Mouse (Mus musculus) thymus, adult 2 months (tissue): ENCODE data around the gene Ap2a2. TPM values are rescaled to one million over a fixed set of nuclear protein-coding genes. Genes with fewer than 3 reads are reported as not detected.

Experiments used
- DNase-seq: peaks from one replicate; pipeline ENCODE4 v3.0.0; 2021
- H3K27ac ChIP-seq: fragments of 200-500 bp; 2 replicates; pipeline ENCODE4 v1.5.1; 2012; ENCODE audit warnings: low read length, control low read depth; ENCODE audit not compliant: control insufficient read depth, insufficient read depth
- H3K27me3 ChIP-seq: fragments of 200-500 bp; 2 replicates; pipeline ENCODE4 v1.6.1; 2012; ENCODE audit warnings: mild to moderate bottlenecking, low read length, moderate library complexity, mixed read lengths; ENCODE audit not compliant: control insufficient read depth, insufficient read depth
- H3K36me3 ChIP-seq: fragments of 200-500 bp; 2 replicates; pipeline ENCODE4 v1.6.1; 2012; ENCODE audit warnings: mild to moderate bottlenecking, low read length, moderate library complexity; ENCODE audit not compliant: control insufficient read depth, insufficient read depth
- H3K4me1 ChIP-seq: fragments of 200-500 bp; replicated peaks from 2 replicates; pipeline ENCODE4 v1.6.1; 2012; ENCODE audit warnings: low read length; ENCODE audit not compliant: control insufficient read depth, insufficient read depth
- H3K4me3 ChIP-seq: fragments of 200-500 bp; 2 replicates; pipeline ENCODE4 v1.5.1; 2012; ENCODE audit warnings: mild to moderate bottlenecking, low read length, control low read depth, moderate library complexity; ENCODE audit not compliant: control insufficient read depth, insufficient read depth
- CTCF ChIP-seq: fragments of 200-500 bp; IDR thresholded peaks from 2 replicates; pipeline ENCODE4 v1.5.1; 2012; ENCODE audit warnings: mild to moderate bottlenecking, control low read depth, low read length, moderate library complexity, borderline replicate concordance; ENCODE audit not compliant: control insufficient read depth, poor library complexity, insufficient read depth; ENCODE audit errors: extremely low read depth
- POLR2A ChIP-seq: fragments of 200-500 bp; IDR thresholded peaks from 2 replicates; pipeline ENCODE4 v1.6.1; 2012; ENCODE audit warnings: mild to moderate bottlenecking, low read length, control low read depth, moderate library complexity; ENCODE audit not compliant: control insufficient read depth, poor library complexity, insufficient read depth; ENCODE audit errors: extremely low read depth
- WGBS: fragments of 180-500 bp; shearing (Covaris S2); methylation state at CpG from one replicate; pipeline ENCODE4 v1.1.7; 2018; 5-methylcytosine and 5-hydroxymethylcytosine counted together
- polyA plus RNA-seq: library from polyadenylated mRNA; depleted of rRNA; stranded (reverse); fragments of >200 nt; gene quantifications from 2 replicates; pipeline ENCODE4 v1.2.3, GENCODE M21; 2012

Ap2a2 gene
- polyA plus RNA-seq, 1 experiment = 40.9 TPM

DNA sequence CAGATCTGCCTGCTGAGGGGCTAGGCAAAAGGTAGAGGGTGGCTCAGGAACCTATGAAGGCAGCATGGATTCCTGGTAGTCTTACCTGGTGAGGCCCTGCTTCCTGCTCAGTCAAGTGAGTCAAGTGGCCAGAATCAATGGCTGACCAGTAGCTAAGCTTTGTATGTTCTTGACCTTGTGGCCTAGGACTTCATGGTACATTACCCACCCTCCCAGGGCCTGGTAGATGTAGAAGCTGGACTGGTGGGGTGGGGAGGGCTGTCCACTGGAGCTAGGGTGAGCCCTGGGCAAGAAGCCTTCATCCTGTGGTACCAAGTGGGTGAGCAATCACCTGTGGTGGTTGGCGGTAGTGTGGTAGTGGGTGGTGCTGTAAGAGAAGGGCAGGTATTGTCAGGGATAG is 80.4 kb downstream of the Ap2a2 start:
- TF ChIP-seq CTCF (no peak), POLR2A (no peak)
- no peak overlapping the region for H3K4me3 ChIP-seq
- no peak for DNase-seq
- 94% methylated on average over 1 of the region's 1 CpGs for WGBS
- no peaks in the 10 kb centered on the region for H3K36me3 ChIP-seq
- H3K4me1 ChIP-seq = no peaks in the 10 kb centered on the region
- no peaks in the 10 kb centered on the region for H3K27me3 ChIP-seq
- H3K27ac ChIP-seq = no peak overlapping the region

- WGBS = 36% methylated on average over 3 of the region's 3 CpGs
- H3K4me3 ChIP-seq = no peak overlapping the region
- peak; percentile 23 for DNase-seq
Observed at GRCm38 (mm10) chr7:141643160-141643559, 81.2 kb downstream of the Ap2a2 start.

DNA sequence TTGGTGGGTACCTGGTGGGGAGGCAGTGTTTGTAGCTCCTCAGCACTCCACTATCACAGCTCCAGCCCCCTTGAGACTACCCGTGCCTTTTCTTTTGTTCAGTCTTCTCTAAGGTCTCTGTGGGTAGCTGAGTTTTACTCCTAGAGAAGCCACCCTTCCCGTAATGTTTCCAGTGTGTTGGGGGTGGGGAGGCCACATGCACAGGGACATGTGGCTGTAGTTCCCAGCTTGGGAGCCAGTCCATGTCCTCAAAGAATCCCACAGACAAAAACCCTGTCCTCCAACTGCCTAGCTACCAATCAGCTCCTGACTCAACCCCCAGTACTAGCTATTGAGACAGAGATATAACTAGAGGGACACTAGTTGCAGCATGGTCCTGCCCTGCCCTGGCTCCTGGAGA is 85.1 kb downstream of the Ap2a2 start:
- WGBS = 65% methylated on average over 2 of the region's 2 CpGs
- H3K27me3 ChIP-seq = no peaks in the 10 kb centered on the region

More at GRCm38 (mm10) chr7:141643160-141643559, 81.2 kb downstream of the Ap2a2 start:
- H3K27me3 ChIP-seq = no peaks in the 10 kb centered on the region
- no peaks in the 10 kb centered on the region for H3K4me1 ChIP-seq
- TF ChIP-seq POLR2A (no peak), CTCF (no peak)
- no peak overlapping the region for H3K27ac ChIP-seq
- H3K36me3 ChIP-seq = no peaks in the 10 kb centered on the region

DNA sequence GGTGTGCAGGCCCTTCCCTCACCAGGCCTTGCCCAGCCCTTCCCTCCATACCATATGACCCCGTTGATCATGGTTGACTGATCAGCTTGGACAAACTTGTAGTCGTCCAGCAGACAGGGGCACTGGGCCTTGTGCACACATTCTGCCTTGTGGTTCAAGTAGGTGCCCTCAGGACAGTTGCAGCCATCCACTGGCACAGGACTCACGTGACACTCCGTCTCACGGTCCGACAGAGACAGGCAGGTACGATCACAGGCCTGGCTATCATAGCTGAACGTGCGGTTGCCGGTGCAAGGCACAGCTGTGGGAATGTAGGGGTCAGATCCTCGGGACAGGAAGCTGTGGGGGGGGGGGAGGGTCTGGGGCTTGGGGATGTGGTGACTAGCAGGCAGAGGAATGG is 85.8 kb downstream of the Ap2a2 start:
- Histone ChIP-seq H3K4me3 (no peak overlapping the region), H3K36me3 (no peaks in the 10 kb centered on the region), H3K4me1 (no peaks in the 10 kb centered on the region), H3K27ac (no peak overlapping the region), H3K27me3 (no peaks in the 10 kb centered on the region)
- 85% methylated on average over 11 of the region's 11 CpGs for WGBS
- TF ChIP-seq POLR2A (no peak), CTCF (no peak)
- no peak for DNase-seq

More for the DNA sequence above, 85.1 kb downstream of the Ap2a2 start:
- no peak overlapping the region for H3K27ac ChIP-seq
- DNase-seq = no peak
- H3K4me3 ChIP-seq = no peak overlapping the region
- no peaks in the 10 kb centered on the region for H3K4me1 ChIP-seq
- TF ChIP-seq CTCF = no peak
- no peak for TF ChIP-seq POLR2A
- H3K36me3 ChIP-seq = no peaks in the 10 kb centered on the region

DNA sequence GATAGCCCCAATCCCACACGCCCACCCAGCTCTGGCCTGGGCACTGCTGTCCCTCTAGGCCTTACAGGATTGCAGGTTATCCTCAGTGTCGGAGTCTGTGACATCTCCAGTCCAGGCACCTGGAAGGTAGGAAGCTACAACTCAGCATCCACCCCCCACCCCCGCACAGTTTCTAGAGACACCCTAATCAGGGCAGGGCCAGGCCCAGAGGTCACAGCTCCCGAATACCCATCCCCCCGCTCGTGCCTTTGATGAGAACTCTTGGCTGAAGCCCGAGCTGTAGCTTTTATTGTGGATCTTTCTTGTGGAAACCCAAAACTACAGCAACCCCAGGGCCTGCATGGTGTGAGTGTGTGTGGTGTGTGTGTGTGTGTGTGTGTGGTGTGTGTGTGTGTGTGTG is 90.2 kb downstream of the Ap2a2 start:
- Histone ChIP-seq H3K4me3 (no peak overlapping the region), H3K4me1 (no peaks in the 10 kb centered on the region), H3K36me3 (no peaks in the 10 kb centered on the region), H3K27ac (no peak overlapping the region), H3K27me3 (no peaks in the 10 kb centered on the region)
- TF ChIP-seq CTCF = no peak
- 84% methylated on average over 7 of the region's 7 CpGs for WGBS
- no peak for DNase-seq

GRCm38 (mm10) chr7:141660346-141660745 is 98.4 kb downstream of the Ap2a2 start:
- no peaks in the 10 kb centered on the region for H3K4me1 ChIP-seq
- H3K36me3 ChIP-seq = no peaks in the 10 kb centered on the region
- no peak for DNase-seq
- WGBS = 100% methylated on average over 1 of the region's 1 CpGs
- TF ChIP-seq POLR2A = no peak
- no peak for TF ChIP-seq CTCF
- no peak overlapping the region for H3K27ac ChIP-seq
- no peak overlapping the region for H3K4me3 ChIP-seq
- H3K27me3 ChIP-seq = no peaks in the 10 kb centered on the region

GRCm38 (mm10) chr7:141661481-141661880 is 99.5 kb downstream of the Ap2a2 start:
- no peaks in the 10 kb centered on the region for H3K27me3 ChIP-seq
- TF ChIP-seq CTCF = no peak
- no peak for TF ChIP-seq POLR2A
- no peak overlapping the region for H3K4me3 ChIP-seq
- 81% methylated on average over 3 of the region's 3 CpGs for WGBS
- no peak for DNase-seq
- no peak overlapping the region for H3K27ac ChIP-seq
- no peaks in the 10 kb centered on the region for H3K4me1 ChIP-seq
- no peaks in the 10 kb centered on the region for H3K36me3 ChIP-seq

GRCm38 (mm10) chr7:141662223-141662622 is 100.2 kb downstream of the Ap2a2 start:
- no peaks in the 10 kb centered on the region for H3K36me3 ChIP-seq
- no peak overlapping the region for H3K27ac ChIP-seq
- 85% methylated on average over 5 of the region's 5 CpGs for WGBS

More at GRCm38 (mm10) chr7:141662223-141662622, 100.2 kb downstream of the Ap2a2 start:
- Histone ChIP-seq H3K27me3 (no peaks in the 10 kb centered on the region), H3K4me1 (no peaks in the 10 kb centered on the region), H3K4me3 (no peak overlapping the region)
- TF ChIP-seq POLR2A (no peak), CTCF (no peak)
- DNase-seq = no peak
